Mouse (Mus musculus): ENCODE data around the gene Nfib.

GRCm38 (mm10) chr4:82706012-82706411 lies 462 bp upstream of the Nfib start:
- TF ChIP-seq CTCF (IDR thresholded peaks at IDR 0.05 in 2 of 3, conservative IDR thresholded peaks at IDR 0.05 in 1 of 3; ENCODE audit: control insufficient read depth in 1 of 3, insufficient read depth in 1 of 3, low read depth in 2 of 3, low read length in 3 of 3, poor library complexity in 1 of 3, severe bottlenecking in 1 of 3) = no peak
- no peak for TF ChIP-seq POLR2A (IDR thresholded peaks at IDR 0.05; ENCODE audit: control insufficient read depth in 1 of 2, insufficient read depth in 1 of 2, low read depth in 1 of 2, low read length in 2 of 2, poor library complexity in 1 of 2)
- no peak for TF ChIP-seq BHLHE40 (IDR thresholded peaks at IDR 0.05; ENCODE audit: borderline replicate concordance, low read depth, low read length)
- TF ChIP-seq MAFK (IDR thresholded peaks at IDR 0.05; ENCODE audit: borderline replicate concordance, low read depth, low read length) = no peak
- TF ChIP-seq TCF12 (IDR thresholded peaks at IDR 0.05; ENCODE audit: low read depth, low read length) = no peak
- TF ChIP-seq EP300 (IDR thresholded peaks at IDR 0.05; ENCODE audit: low read depth in 1 of 2, low read length in 2 of 2) = no peak
- TF ChIP-seq NELFE (IDR thresholded peaks at IDR 0.05; ENCODE audit: low read depth, low read length) = no peak
- TF ChIP-seq JUND (IDR thresholded peaks at IDR 0.05; ENCODE audit: low read depth, low read length) = no peak
- TF ChIP-seq ZNF384 (IDR thresholded peaks at IDR 0.05; ENCODE audit: low read depth, low read length) = no peak
- no peak for TF ChIP-seq ZKSCAN1 (IDR thresholded peaks at IDR 0.05; ENCODE audit: low read depth, low read length)
- no peak for TF ChIP-seq MAZ (IDR thresholded peaks at IDR 0.05; ENCODE audit: low read depth, low read length)
